In the genomic region with DNA sequence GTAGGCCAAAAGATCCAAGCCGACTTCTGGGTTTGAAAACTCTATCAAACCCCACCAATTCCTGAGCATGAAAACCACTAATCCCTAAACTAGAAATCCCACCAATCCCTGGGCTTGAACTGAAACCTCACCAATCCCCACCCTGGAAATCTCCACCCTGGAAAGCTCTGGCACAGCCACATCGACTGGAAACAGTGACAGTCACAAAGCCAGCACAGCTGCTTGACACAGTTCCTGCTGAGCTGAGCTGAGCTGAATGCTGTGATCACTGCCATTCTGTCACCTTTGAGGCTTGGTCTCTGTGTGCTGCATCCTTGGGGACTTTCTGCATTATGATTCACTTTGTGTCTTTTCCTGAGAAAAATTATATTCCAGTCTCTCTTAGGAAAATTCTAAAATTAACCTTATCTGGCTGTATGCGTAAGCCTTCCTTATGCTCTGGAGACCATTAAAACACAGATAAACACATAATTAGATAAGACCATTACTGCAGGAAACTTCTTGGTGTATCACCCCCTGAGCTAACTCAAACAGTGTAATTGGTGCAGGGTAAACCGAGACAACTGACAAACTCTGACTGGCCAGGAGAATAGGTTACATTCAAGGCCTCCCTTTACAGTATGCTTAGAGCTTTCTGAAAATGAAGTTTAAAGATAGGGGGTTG, we compare ENCODE assay signal across 13 mouse cellular contexts. TPM values are rescaled to one million over a fixed set of nuclear protein-coding genes. Genes with fewer than 3 reads are reported as not detected.
A peak's percentile ranks its signal among the peaks of the same experiment; 100 is the strongest.
DNase-seq lines count a peak whose midpoint lies in the region; ATAC-seq and TF ChIP-seq lines count a peak whose summit lies in the region.
"Had no signal": no experiment of that assay in that cellular context is flagged by ENCODE, and none has a peak within 500 bp of the region (broad histone marks: within the 10 kb centered on the region; RNA-seq: fewer than 3 reads in every experiment).

No protein-coding gene starts in this region.

- no peak for ATAC-seq in limb, embryonic 14.5 days (ENCODE audit: low FRiP score, low read depth)
- no peak for ATAC-seq in heart, embryonic 15.5 days (replicated peaks; ENCODE audit: insufficient number of reproducible peaks, insufficient read depth, low FRiP score, low read depth)
- no peak for ATAC-seq in midbrain, embryonic 14.5 days (ENCODE audit: low FRiP score, low TSS enrichment)
- ATAC-seq in CD4-positive, CD25-positive, alpha-beta regulatory T cell, adult 4 months: no peak
- no peak for ATAC-seq in hindbrain, embryonic 14.5 days (ENCODE audit: low FRiP score)

- peaks cover 23% of the 10 kb centered on the region for H3K4me1 ChIP-seq in limb, embryonic 14.5 days (ENCODE audit: control insufficient read depth, insufficient read depth, low read length)
- peaks cover 29% of the 10 kb centered on the region for H3K4me1 ChIP-seq in limb, embryonic 10.5 days
- peaks cover 39% of the 10 kb centered on the region for H3K4me1 ChIP-seq in heart, embryonic 15.5 days (replicated peaks)
- H3K4me1 ChIP-seq in olfactory bulb, adult 2 months (ENCODE audit: control insufficient read depth, insufficient read depth, low read length): peaks cover 10% of the 10 kb centered on the region
- H3K4me1 ChIP-seq in midbrain, embryonic 14.5 days (ENCODE audit: control insufficient read depth, insufficient read depth, low read length): peaks cover 28% of the 10 kb centered on the region
- H3K4me1 ChIP-seq in hindbrain, embryonic 14.5 days (replicated peaks; ENCODE audit: control insufficient read depth, insufficient read depth, low read length): peaks cover 27% of the 10 kb centered on the region

- H3K4me2 ChIP-seq in limb, embryonic 14.5 days (replicated peaks; ENCODE audit: low read depth, low read length, severe bottlenecking): no peak overlapping the region
- no peak overlapping the region for H3K4me2 ChIP-seq in heart, embryonic 15.5 days
- H3K4me2 ChIP-seq in midbrain, embryonic 14.5 days (ENCODE audit: low read length): no peak overlapping the region
- no peak overlapping the region for H3K4me2 ChIP-seq in hindbrain, embryonic 14.5 days (replicated peaks)

- no peak overlapping the region for H3K4me3 ChIP-seq in limb, embryonic 14.5 days (replicated peaks; ENCODE audit: low read length)
- H3K4me3 ChIP-seq in limb, embryonic 10.5 days: no peak overlapping the region
- H3K4me3 ChIP-seq in heart, embryonic 15.5 days: no peak overlapping the region
- no peak overlapping the region for H3K4me3 ChIP-seq in olfactory bulb, adult 2 months (ENCODE audit: insufficient read depth, low read depth, low read length)
- H3K4me3 ChIP-seq in midbrain, embryonic 14.5 days (replicated peaks; ENCODE audit: low read depth, low read length): no peak overlapping the region
- no peak overlapping the region for H3K4me3 ChIP-seq in hindbrain, embryonic 14.5 days (replicated peaks; ENCODE audit: low read length)
- H3K4me3 ChIP-seq: midbrain, embryonic 10.5 days had no signal

- no peaks in the 10 kb centered on the region for H3K36me3 ChIP-seq in limb, embryonic 14.5 days (ENCODE audit: control insufficient read depth, insufficient read depth, low read length)
- H3K36me3 ChIP-seq in limb, embryonic 10.5 days: peaks cover 7% of the 10 kb centered on the region
- peaks cover 4% of the 10 kb centered on the region; the same call in 1 of the 2 replicates for H3K36me3 ChIP-seq in heart, embryonic 15.5 days
- peaks cover 1% of the 10 kb centered on the region; the same call in 1 of the 2 replicates for H3K36me3 ChIP-seq in midbrain, embryonic 14.5 days (ENCODE audit: control insufficient read depth, insufficient read depth, low read length)
- no peaks in the 10 kb centered on the region; the same call in 1 of the 2 replicates for H3K36me3 ChIP-seq in hindbrain, embryonic 14.5 days (replicated peaks; ENCODE audit: control insufficient read depth, insufficient read depth)

- intact Hi-C loops in gastrocnemius, postnatal 14 days (cut with DNase I; ENCODE audit: low total_unique reads): no loop called here

- DNase-seq in limb, embryonic 14.5 days (ENCODE audit: low spot score): peak; percentile 22
- no peak for DNase-seq in limb, embryonic 10.5 days (ENCODE audit: low spot score)
- peak; percentile 54 for DNase-seq in gastrocnemius, postnatal 14 days
- DNase-seq in midbrain, embryonic 14.5 days: no peak
- no peak for DNase-seq in hindbrain, embryonic 14.5 days (ENCODE audit: low spot score)
- DNase-seq: adrenal gland, postnatal 36 days; left cerebral cortex, postnatal 4 days; thymus, postnatal 25 days had no signal

- no peak for TF ChIP-seq POLR2A in limb, embryonic 14.5 days (IDR thresholded peaks at IDR 0.05; ENCODE audit: borderline replicate concordance, extremely low read depth, insufficient read depth, insufficient read length)
- no peak for TF ChIP-seq POLR2A in olfactory bulb, adult 2 months (IDR thresholded peaks at IDR 0.05; ENCODE audit: insufficient read depth, low read depth, low read length)

- no peak for TF ChIP-seq CTCF in olfactory bulb, adult 2 months (IDR thresholded peaks at IDR 0.05; ENCODE audit: insufficient read depth, low read depth, low read length)

- H3K9me3 ChIP-seq in limb, embryonic 14.5 days (ENCODE audit: control insufficient read depth, low read length): no peaks in the 10 kb centered on the region
- no peaks in the 10 kb centered on the region for H3K9me3 ChIP-seq in limb, embryonic 10.5 days (replicated peaks)
- H3K9me3 ChIP-seq in heart, embryonic 15.5 days (replicated peaks): no peaks in the 10 kb centered on the region
- H3K9me3 ChIP-seq in midbrain, embryonic 14.5 days (ENCODE audit: control insufficient read depth, low read length): no peaks in the 10 kb centered on the region
- H3K9me3 ChIP-seq in hindbrain, embryonic 14.5 days (ENCODE audit: control insufficient read depth, low read length): no peaks in the 10 kb centered on the region
- H3K9me3 ChIP-seq: G1E; midbrain, embryonic 10.5 days had no signal

- 59% methylated on average over 4 of the region's 4 CpGs for WGBS in limb, embryonic 14.5 days
- 66% methylated on average over 4 of the region's 4 CpGs for WGBS in limb, embryonic 10.5 days
- WGBS in heart, embryonic 15.5 days: 35% methylated on average over 4 of the region's 4 CpGs
- 47% methylated on average over 4 of the region's 4 CpGs for WGBS in olfactory bulb, adult 2 months
- 47% methylated on average over 4 of the region's 4 CpGs for WGBS in midbrain, embryonic 14.5 days
- WGBS in hindbrain, embryonic 14.5 days: 59% methylated on average over 4 of the region's 4 CpGs

- no peaks in the 10 kb centered on the region for H3K27me3 ChIP-seq in limb, embryonic 14.5 days (ENCODE audit: control insufficient read depth, insufficient read depth, low read length)
- no peaks in the 10 kb centered on the region for H3K27me3 ChIP-seq in limb, embryonic 10.5 days (ENCODE audit: low read depth, poor library complexity, severe bottlenecking)
- H3K27me3 ChIP-seq in heart, embryonic 15.5 days: no peaks in the 10 kb centered on the region
- H3K27me3 ChIP-seq in midbrain, embryonic 14.5 days (ENCODE audit: control insufficient read depth, insufficient read depth, low read length): no peaks in the 10 kb centered on the region
- H3K27me3 ChIP-seq in hindbrain, embryonic 14.5 days (ENCODE audit: control insufficient read depth, insufficient read depth, low read length): no peaks in the 10 kb centered on the region

- H3K27ac ChIP-seq in limb, embryonic 14.5 days (replicated peaks; ENCODE audit: low read depth, low read length): no peak overlapping the region
- no peak overlapping the region for H3K27ac ChIP-seq in limb, embryonic 10.5 days
- H3K27ac ChIP-seq in heart, embryonic 15.5 days: peak overlapping the region; percentile 58
- 0 out of 2 replicates have a peak overlapping the region, but pooled peaks have one; percentile 21 for H3K27ac ChIP-seq in olfactory bulb, adult 2 months (ENCODE audit: insufficient read depth, low read depth, low read length)
- H3K27ac ChIP-seq in midbrain, embryonic 14.5 days (replicated peaks; ENCODE audit: low read depth, low read length): no peak overlapping the region
- H3K27ac ChIP-seq in hindbrain, embryonic 14.5 days: no peak overlapping the region
- H3K27ac ChIP-seq: midbrain, embryonic 10.5 days had no signal

- H3K9ac ChIP-seq in limb, embryonic 14.5 days (ENCODE audit: low read depth, low read length, severe bottlenecking): no peak overlapping the region
- no peak overlapping the region for H3K9ac ChIP-seq in heart, embryonic 15.5 days
- H3K9ac ChIP-seq in midbrain, embryonic 14.5 days (replicated peaks; ENCODE audit: low read length): no peak overlapping the region
- no peak overlapping the region for H3K9ac ChIP-seq in hindbrain, embryonic 14.5 days

RNA-seq across cellular contexts. Expression of gene Cybc1, which starts 2.6 kb away (rescaled TPM):
- polyA plus RNA-seq in limb, embryonic 14.5 days (2012; rRNA removed): 47.1 and 50.4 TPM in 2 replicates
- polyA plus RNA-seq in limb, embryonic 14.5 days (2014; fragmentation: Nextera tagmentation; extraction: Ambion mirVana): 41.3 and 49.6 TPM in 2 replicates
- polyA plus RNA-seq in limb, embryonic 10.5 days (2016; fragmentation: Nextera tagmentation; extraction: Ambion mirVana): 29.4 and 33.8 TPM in 2 replicates
- total RNA-seq in gastrocnemius, postnatal 14 days (2021): 1 to 10 TPM; 4.4 to 5.6 TPM
- 19.1 and 29.7 TPM in 2 replicates for polyA plus RNA-seq in heart, embryonic 15.5 days (2015; fragmentation: Nextera tagmentation; extraction: Ambion mirVana)
- polyA plus RNA-seq in olfactory bulb, adult 2 months (2012; ENCODE audit: insufficient read depth, insufficient read length, low replicate concordance, missing spikeins): not detected in 2 replicates
- polyA plus RNA-seq in midbrain, embryonic 14.5 days (2014; fragmentation: Nextera tagmentation; extraction: Ambion mirVana): 37.3 and 46.1 TPM in 2 replicates
- 100 to 1,000 TPM; 103 to 150 TPM for polyA plus RNA-seq in CD4-positive, CD25-positive, alpha-beta regulatory T cell, adult 4 months (2017; shearing (Covaris generic))
- polyA plus RNA-seq in hindbrain, embryonic 14.5 days (2014; fragmentation: Nextera tagmentation; extraction: Ambion mirVana): 36.3 and 37.5 TPM in 2 replicates

RNA-seq across cellular contexts. Expression of gene Narf, which starts 5.3 kb away (rescaled TPM):
- polyA plus RNA-seq in limb, embryonic 14.5 days (2012; rRNA removed): 44.1 and 52.3 TPM in 2 replicates
- polyA plus RNA-seq in limb, embryonic 14.5 days (2014; fragmentation: Nextera tagmentation; extraction: Ambion mirVana): 49.4 and 58.5 TPM in 2 replicates
- polyA plus RNA-seq in limb, embryonic 10.5 days (2016; fragmentation: Nextera tagmentation; extraction: Ambion mirVana): 40.8 and 60.4 TPM in 2 replicates
- 10 to 100 TPM; 40.9 to 56.1 TPM for total RNA-seq in gastrocnemius, postnatal 14 days (2021)
- polyA plus RNA-seq in heart, embryonic 15.5 days (2015; fragmentation: Nextera tagmentation; extraction: Ambion mirVana): 52.4 and 65.6 TPM in 2 replicates
- polyA plus RNA-seq in olfactory bulb, adult 2 months (2012; ENCODE audit: insufficient read depth, insufficient read length, low replicate concordance, missing spikeins): not detected in 2 replicates
- 65.7 and 103 TPM in 2 replicates for polyA plus RNA-seq in midbrain, embryonic 14.5 days (2014; fragmentation: Nextera tagmentation; extraction: Ambion mirVana)
- polyA plus RNA-seq in CD4-positive, CD25-positive, alpha-beta regulatory T cell, adult 4 months (2017; shearing (Covaris generic)): 10 to 100 TPM; 30.1 to 41.9 TPM
- 79.6 and 86.0 TPM in 2 replicates for polyA plus RNA-seq in hindbrain, embryonic 14.5 days (2014; fragmentation: Nextera tagmentation; extraction: Ambion mirVana)

RNA-seq across cellular contexts. Expression of gene Ogfod3, which starts 27.2 kb away (rescaled TPM):
- polyA plus RNA-seq in limb, embryonic 14.5 days (2012; rRNA removed): 12.5 and 12.7 TPM in 2 replicates
- polyA plus RNA-seq in limb, embryonic 14.5 days (2014; fragmentation: Nextera tagmentation; extraction: Ambion mirVana): 21.8 and 22.4 TPM in 2 replicates
- polyA plus RNA-seq in limb, embryonic 10.5 days (2016; fragmentation: Nextera tagmentation; extraction: Ambion mirVana): 17.0 and 19.1 TPM in 2 replicates
- 10 to 100 TPM; 10.0 to 12.0 TPM for total RNA-seq in gastrocnemius, postnatal 14 days (2021)
- polyA plus RNA-seq in heart, embryonic 15.5 days (2015; fragmentation: Nextera tagmentation; extraction: Ambion mirVana): 26.4 and 29.8 TPM in 2 replicates
- not detected in 2 replicates for polyA plus RNA-seq in olfactory bulb, adult 2 months (2012; ENCODE audit: insufficient read depth, insufficient read length, low replicate concordance, missing spikeins)
- 24.7 and 27.1 TPM in 2 replicates for polyA plus RNA-seq in midbrain, embryonic 14.5 days (2014; fragmentation: Nextera tagmentation; extraction: Ambion mirVana)
- 1 to 10 TPM; 7.8 to 8.8 TPM for polyA plus RNA-seq in CD4-positive, CD25-positive, alpha-beta regulatory T cell, adult 4 months (2017; shearing (Covaris generic))
- polyA plus RNA-seq in hindbrain, embryonic 14.5 days (2014; fragmentation: Nextera tagmentation; extraction: Ambion mirVana): 30.3 and 31.1 TPM in 2 replicates

RNA-seq across cellular contexts. Expression of gene Hexdc, which starts 27.5 kb away (rescaled TPM):
- 45.5 and 52.2 TPM in 2 replicates for polyA plus RNA-seq in limb, embryonic 14.5 days (2012; rRNA removed)
- 8.4 and 12.5 TPM in 2 replicates for polyA plus RNA-seq in limb, embryonic 14.5 days (2014; fragmentation: Nextera tagmentation; extraction: Ambion mirVana)
- polyA plus RNA-seq in limb, embryonic 10.5 days (2016; fragmentation: Nextera tagmentation; extraction: Ambion mirVana): 5.7 and 9.0 TPM in 2 replicates
- total RNA-seq in gastrocnemius, postnatal 14 days (2021): 1 to 10 TPM; 6.0 to 7.7 TPM
- 7.3 and 9.2 TPM in 2 replicates for polyA plus RNA-seq in heart, embryonic 15.5 days (2015; fragmentation: Nextera tagmentation; extraction: Ambion mirVana)
- polyA plus RNA-seq in olfactory bulb, adult 2 months (2012; ENCODE audit: insufficient read depth, insufficient read length, low replicate concordance, missing spikeins): not detected in 2 replicates
- 24.5 and 31.5 TPM in 2 replicates for polyA plus RNA-seq in midbrain, embryonic 14.5 days (2014; fragmentation: Nextera tagmentation; extraction: Ambion mirVana)
- polyA plus RNA-seq in CD4-positive, CD25-positive, alpha-beta regulatory T cell, adult 4 months (2017; shearing (Covaris generic)): 1 to 10 TPM; 2.3 to 3.1 TPM
- polyA plus RNA-seq in hindbrain, embryonic 14.5 days (2014; fragmentation: Nextera tagmentation; extraction: Ambion mirVana): 23.2 and 27.5 TPM in 2 replicates

RNA-seq across cellular contexts. Expression of gene Foxk2, which starts 28.0 kb away (rescaled TPM):
- polyA plus RNA-seq in limb, embryonic 14.5 days (2012; rRNA removed): 43.7 and 54.2 TPM in 2 replicates
- 11.1 and 13.7 TPM in 2 replicates for polyA plus RNA-seq in limb, embryonic 14.5 days (2014; fragmentation: Nextera tagmentation; extraction: Ambion mirVana)
- polyA plus RNA-seq in limb, embryonic 10.5 days (2016; fragmentation: Nextera tagmentation; extraction: Ambion mirVana): 11.0 and 11.1 TPM in 2 replicates
- total RNA-seq in gastrocnemius, postnatal 14 days (2021): 10 to 100 TPM; 18.9 to 24.7 TPM
- polyA plus RNA-seq in heart, embryonic 15.5 days (2015; fragmentation: Nextera tagmentation; extraction: Ambion mirVana): 5.7 and 8.2 TPM in 2 replicates
- polyA plus RNA-seq in olfactory bulb, adult 2 months (2012; ENCODE audit: insufficient read depth, insufficient read length, low replicate concordance, missing spikeins): not detected in 2 replicates
- polyA plus RNA-seq in midbrain, embryonic 14.5 days (2014; fragmentation: Nextera tagmentation; extraction: Ambion mirVana): 16.6 and 20.3 TPM in 2 replicates
- 1 to 10 TPM; 4.1 to 6.1 TPM for polyA plus RNA-seq in CD4-positive, CD25-positive, alpha-beta regulatory T cell, adult 4 months (2017; shearing (Covaris generic))
- 15.3 and 18.5 TPM in 2 replicates for polyA plus RNA-seq in hindbrain, embryonic 14.5 days (2014; fragmentation: Nextera tagmentation; extraction: Ambion mirVana)

Comparison
In these comparisons a context has a peak if more than half of its experiments do, and no peak if none do; other contexts are left out.
1. DNase-seq: peak in limb, embryonic 14.5 days (single experiment) and gastrocnemius, postnatal 14 days (single experiment); none in limb, embryonic 10.5 days (single experiment), midbrain, embryonic 14.5 days (single experiment) and hindbrain, embryonic 14.5 days (single experiment).
2. H3K27ac ChIP-seq: peak in heart, embryonic 15.5 days (single experiment) and olfactory bulb, adult 2 months (single experiment); none in limb, embryonic 14.5 days (single experiment), limb, embryonic 10.5 days (single experiment), midbrain, embryonic 14.5 days (single experiment) and hindbrain, embryonic 14.5 days (single experiment).
3. RNA of gene Cybc1, which starts 2.6 kb away (polyA plus RNA-seq): 103 to 150 TPM in CD4-positive, CD25-positive, alpha-beta regulatory T cell, adult 4 months, 41.3 to 50.4 TPM in limb, embryonic 14.5 days, 37.3 to 46.1 TPM in midbrain, embryonic 14.5 days, 36.3 to 37.5 TPM in hindbrain, embryonic 14.5 days, 29.4 to 33.8 TPM in limb, embryonic 10.5 days and 19.1 to 29.7 TPM in heart, embryonic 15.5 days; not detected in olfactory bulb, adult 2 months; every median in the first group is over 10 times any median in the second.
4. RNA of gene Narf, which starts 5.3 kb away (polyA plus RNA-seq): 65.7 to 103 TPM in midbrain, embryonic 14.5 days, 79.6 to 86.0 TPM in hindbrain, embryonic 14.5 days, 40.8 to 60.4 TPM in limb, embryonic 10.5 days, 52.4 to 65.6 TPM in heart, embryonic 15.5 days, 44.1 to 58.5 TPM in limb, embryonic 14.5 days and 30.1 to 41.9 TPM in CD4-positive, CD25-positive, alpha-beta regulatory T cell, adult 4 months; not detected in olfactory bulb, adult 2 months; every median in the first group is over 10 times any median in the second.